Mouse (Mus musculus): ENCODE results near the gene Grik4. TPM values are rescaled to one million over a fixed set of nuclear protein-coding genes. Genes with fewer than 3 reads are reported as not detected.

Grik4 gene
- not detected for polyA plus RNA-seq (2014; fragmentation: Illumina TruSeq; extraction: RNeasy Lipid Tissue Mini Kit (QIAGEN cat#74804); ENCODE audit: low replicate concordance)

DNA sequence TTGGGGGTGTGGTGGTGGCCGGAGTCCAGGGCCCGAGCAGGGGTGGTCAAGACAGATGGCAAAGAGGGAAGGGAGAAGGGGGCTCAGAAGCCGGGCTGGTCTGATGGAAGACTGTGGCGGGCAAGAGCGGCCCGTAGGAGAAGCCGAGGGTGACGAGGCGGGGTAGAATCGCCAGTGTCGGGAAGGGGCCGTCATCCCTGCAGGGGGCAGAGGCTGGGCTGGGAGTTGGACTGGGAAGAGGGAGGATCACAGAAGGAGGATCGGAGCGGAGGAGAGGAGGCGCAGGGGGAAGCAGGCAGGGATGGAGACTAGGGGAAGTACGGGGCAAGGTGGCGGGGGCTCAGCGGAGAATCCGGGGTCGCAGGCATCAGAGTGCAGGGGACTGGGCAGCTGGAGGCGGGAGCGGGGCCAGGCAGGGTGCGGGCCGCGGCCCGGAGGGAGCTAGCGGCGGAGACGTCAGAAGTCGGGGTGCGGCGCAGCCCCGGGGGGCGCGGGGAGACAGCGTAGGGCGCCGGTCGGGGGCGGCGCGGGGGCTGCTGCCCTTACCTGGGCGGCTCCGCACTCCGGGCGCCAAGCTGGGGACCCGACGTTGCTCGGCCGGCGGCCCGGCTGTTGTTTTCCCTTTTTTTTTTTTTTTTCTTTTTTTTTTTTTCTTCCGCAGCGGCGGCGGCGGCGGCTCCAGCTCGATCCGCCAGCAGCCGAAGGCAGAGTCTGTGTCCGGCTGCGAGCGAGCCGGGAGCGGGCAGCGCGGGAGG, at the start of gene Grik4:
Gene Grik4, minus strand, starts transcription at position 713 of the 755 bp plus-strand sequence.

GRCm38 (mm10) chr9:42507709-42508108, 436.6 kb downstream of the Grik4 start, which contains the start of gene Tbcel:
Tbcel (minus strand) TSS chr9:42507809.

Other genes starting within 250 kb of the Grik4 start
- gene Arhgef12, start 162.7 kb upstream of the Grik4 start, polyA plus RNA-seq (2014; fragmentation: Illumina TruSeq; extraction: RNeasy Lipid Tissue Mini Kit (QIAGEN cat#74804); ENCODE audit: low replicate concordance): 16.0 TPM
- 2.5 TPM for gene Tmem136, start 172.1 kb upstream of the Grik4 start, polyA plus RNA-seq (2014; fragmentation: Illumina TruSeq; extraction: RNeasy Lipid Tissue Mini Kit (QIAGEN cat#74804); ENCODE audit: low replicate concordance)

Measured in small intestine, adult 10 weeks (tissue).